Mouse (Mus musculus) heart, embryonic 12.5 days (tissue): ENCODE results near the gene Knop1. TPM values are rescaled to one million over a fixed set of nuclear protein-coding genes. Genes with fewer than 3 reads are reported as not detected.

Source experiments
- ATAC-seq: fragments of 200-750 bp; cut with Nextera tagmentation; 2 replicates; pipeline ENCODE4 v1.8.0; 2017; ENCODE audit warnings: moderate TSS enrichment, moderate library complexity; ENCODE audit not compliant: insufficient number of reproducible peaks, low FRiP score
- H3K27ac ChIP-seq: fragments of 300-500 bp; sonication (generic); 2 replicates; pipeline ENCODE4 v1.5.1; 2016; ENCODE audit warnings: mild to moderate bottlenecking, moderate library complexity; ENCODE audit not compliant: poor library complexity, severe bottlenecking
- H3K27me3 ChIP-seq: fragments of 300-500 bp; sonication (generic); replicated peaks from 2 replicates; pipeline ENCODE4 v1.6.1; 2016; ENCODE audit warnings: mild to moderate bottlenecking, moderate library complexity
- H3K36me3 ChIP-seq: fragments of 300-500 bp; sonication (generic); 2 replicates; pipeline ENCODE4 v1.6.1; 2016; ENCODE audit warnings: mild to moderate bottlenecking, moderate library complexity
- H3K4me1 ChIP-seq: fragments of 300-500 bp; sonication (generic); replicated peaks from 2 replicates; pipeline ENCODE4 v1.6.1; 2016; ENCODE audit warnings: mild to moderate bottlenecking
- H3K4me2 ChIP-seq: fragments of 300-500 bp; sonication (generic); 2 replicates; pipeline ENCODE4 v1.6.1; 2016; ENCODE audit warnings: mild to moderate bottlenecking, moderate library complexity
- H3K4me3 ChIP-seq: fragments of 300-500 bp; sonication (generic); 2 replicates; pipeline ENCODE4 v1.5.1; 2016; ENCODE audit warnings: mild to moderate bottlenecking
- H3K9ac ChIP-seq: fragments of 300-500 bp; sonication (generic); 2 replicates; pipeline ENCODE4 v1.6.1; 2016; ENCODE audit warnings: mild to moderate bottlenecking, moderate library complexity
- H3K9me3 ChIP-seq: fragments of 300-500 bp; sonication (generic); replicated peaks from 2 replicates; pipeline ENCODE4 v1.6.1; 2016; ENCODE audit warnings: mild to moderate bottlenecking, moderate library complexity
- WGBS: fragments of 180-500 bp; shearing (Covaris S2); methylation state at CpG from one replicate; pipeline ENCODE4 v1.1.7; 2016; 5-methylcytosine and 5-hydroxymethylcytosine counted together
- polyA plus RNA-seq: library from polyadenylated mRNA; unstranded; fragments of >200 nt; fragmentation: Nextera tagmentation; extraction: Ambion mirVana; gene quantifications from 2 replicates; pipeline ENCODE4 v1.2.1, GENCODE M21; 2016

The Knop1 gene
- polyA plus RNA-seq, 1 experiment from 2014 or later, result 63.5 TPM

- Histone ChIP-seq H3K4me2 (no peak overlapping the region), H3K36me3 (peaks cover 93% of the 10 kb centered on the region), H3K4me3 (no peak overlapping the region), H3K27ac (no peak overlapping the region), H3K9me3 (no peaks in the 10 kb centered on the region), H3K4me1 (peaks cover 36% of the 10 kb centered on the region), H3K27me3 (no peaks in the 10 kb centered on the region), H3K9ac (no peak overlapping the region)
- no peak for ATAC-seq
- WGBS, result 90% methylated on average over 4 of the region's 4 CpGs
Observed at GRCm38 (mm10) chr7:118846329-118846728, 9.7 kb downstream of the Knop1 start.

GRCm38 (mm10) chr7:118845141-118845540 lies 10.9 kb downstream of the Knop1 start:
- ATAC-seq, result no peak
- H3K4me1 ChIP-seq, result peaks cover 24% of the 10 kb centered on the region
- no peak overlapping the region for H3K4me3 ChIP-seq
- H3K4me2 ChIP-seq, result no peak overlapping the region
- peaks cover 89% of the 10 kb centered on the region for H3K36me3 ChIP-seq
- H3K9me3 ChIP-seq, result no peaks in the 10 kb centered on the region
- H3K27me3 ChIP-seq, result no peaks in the 10 kb centered on the region
- H3K9ac ChIP-seq, result no peak overlapping the region
- no peak overlapping the region for H3K27ac ChIP-seq
- 62% methylated on average over 5 of the region's 5 CpGs for WGBS

DNA sequence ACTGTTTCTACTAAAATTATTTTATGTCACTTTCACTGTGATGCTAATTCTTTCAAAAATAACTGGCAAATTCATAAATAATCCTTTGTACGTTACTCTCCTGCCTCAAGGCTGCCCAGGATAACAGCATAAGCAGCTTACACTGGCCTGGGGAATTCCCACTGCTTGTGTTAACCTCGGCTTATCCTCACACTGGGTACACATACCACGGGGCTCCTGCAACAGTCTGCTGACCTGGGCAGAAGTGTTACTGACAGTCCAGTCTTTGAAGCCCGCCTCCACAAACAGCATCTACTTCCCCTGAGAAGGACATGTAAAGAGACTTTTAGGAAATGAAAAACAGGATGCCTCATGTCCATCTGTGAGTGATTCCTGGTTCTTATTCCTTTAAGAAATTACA lies 13.1 kb downstream of the Knop1 start:
- Histone ChIP-seq H3K4me1 (peaks cover 2% of the 10 kb centered on the region), H3K27me3 (no peaks in the 10 kb centered on the region), H3K4me2 (no peak overlapping the region), H3K4me3 (no peak overlapping the region), H3K9ac (no peak overlapping the region), H3K36me3 (peaks cover 84% of the 10 kb centered on the region), H3K9me3 (no peaks in the 10 kb centered on the region; the same call in 1 of the 2 replicates), H3K27ac (no peak overlapping the region)
- no peak for ATAC-seq
- WGBS, result 74% methylated on average over 4 of the region's 4 CpGs

GRCm38 (mm10) chr7:118841796-118842195 lies 14.3 kb downstream of the Knop1 start:
- Histone ChIP-seq H3K9me3 (no peaks in the 10 kb centered on the region; the same call in 1 of the 2 replicates), H3K27me3 (no peaks in the 10 kb centered on the region), H3K36me3 (peaks cover 84% of the 10 kb centered on the region), H3K4me1 (no peaks in the 10 kb centered on the region), H3K27ac (no peak overlapping the region), H3K9ac (no peak overlapping the region), H3K4me2 (no peak overlapping the region), H3K4me3 (no peak overlapping the region)
- 53% methylated on average over 1 of the region's 1 CpGs for WGBS
- no peak for ATAC-seq

DNA sequence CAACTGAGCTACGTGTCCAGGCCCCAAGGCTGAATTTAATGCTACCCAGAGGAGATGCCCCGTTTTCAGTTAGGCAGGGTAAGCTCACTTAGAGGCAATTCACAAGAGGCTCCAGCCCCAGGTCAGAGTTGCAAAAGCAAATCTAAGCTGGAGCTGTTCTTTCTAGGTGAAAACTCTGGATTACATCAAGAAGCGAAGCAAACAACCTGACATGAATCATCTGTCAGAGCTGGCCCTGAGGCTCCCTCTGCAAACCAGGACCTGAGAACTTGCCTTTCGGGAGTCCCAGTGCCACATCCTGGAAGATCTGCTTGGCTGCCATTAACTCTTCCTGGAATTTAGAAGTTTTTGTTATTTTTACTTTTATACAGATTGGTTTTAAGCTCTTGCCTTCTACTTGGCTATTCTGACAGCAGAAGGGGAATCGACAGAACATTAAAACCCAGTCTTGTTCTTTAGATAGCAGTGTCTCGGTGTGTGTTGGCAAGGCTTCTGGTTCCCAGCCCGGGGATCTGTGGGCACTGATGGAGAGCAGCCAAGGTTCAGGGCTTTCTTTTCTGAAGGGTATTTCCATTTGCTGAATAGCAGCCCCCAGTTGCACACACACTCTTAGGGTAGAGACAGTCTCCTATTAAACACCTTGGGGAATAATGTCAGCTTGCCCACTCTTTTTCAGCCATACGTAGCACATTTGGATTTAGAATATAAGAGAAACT lies 14.9 kb downstream of the Knop1 start:
- 68% methylated on average over 8 of the region's 8 CpGs for WGBS
- no peaks in the 10 kb centered on the region; the same call in 1 of the 2 replicates for H3K9me3 ChIP-seq
- peaks cover 84% of the 10 kb centered on the region for H3K36me3 ChIP-seq
- no peak overlapping the region for H3K4me3 ChIP-seq
- H3K4me2 ChIP-seq, result no peak overlapping the region
- H3K27me3 ChIP-seq, result no peaks in the 10 kb centered on the region
- no peaks in the 10 kb centered on the region for H3K4me1 ChIP-seq
- no peak for ATAC-seq
- peak overlapping the region; percentile 7; the same call in 1 of the 2 replicates for H3K27ac ChIP-seq
- H3K9ac ChIP-seq, result no peak overlapping the region

DNA sequence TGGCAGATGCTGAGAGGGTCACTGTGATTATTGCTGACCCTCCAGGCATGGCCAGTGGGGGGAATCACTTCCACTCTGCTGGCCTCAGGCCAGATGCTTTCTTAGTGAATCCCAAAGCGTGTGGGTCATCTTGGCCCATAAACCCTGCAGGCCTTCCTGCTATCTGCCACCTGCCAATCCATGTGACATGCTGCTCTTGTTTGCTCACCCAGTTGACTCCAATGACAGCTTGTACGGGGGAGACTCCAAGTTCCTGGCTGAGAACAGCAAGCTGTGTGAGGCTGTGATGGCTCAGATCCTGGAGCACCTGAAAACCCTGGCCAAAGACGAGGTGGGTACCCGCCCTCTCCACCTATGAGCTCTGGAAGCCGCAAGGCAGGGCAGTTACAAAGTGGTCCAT lies 18.2 kb downstream of the Knop1 start:
- Histone ChIP-seq H3K4me3 (no peak overlapping the region), H3K4me1 (no peaks in the 10 kb centered on the region), H3K36me3 (peaks cover 83% of the 10 kb centered on the region), H3K9ac (no peak overlapping the region), H3K9me3 (no peaks in the 10 kb centered on the region; the same call in 1 of the 2 replicates), H3K27me3 (no peaks in the 10 kb centered on the region), H3K4me2 (no peak overlapping the region), H3K27ac (no peak overlapping the region)
- ATAC-seq, result no peak
- whole genome bisulfite sequencing, result 75% methylated on average over 5 of the region's 5 CpGs

- no peaks in the 10 kb centered on the region for H3K27me3 ChIP-seq
- peaks cover 39% of the 10 kb centered on the region for H3K36me3 ChIP-seq
- no peak overlapping the region for H3K4me2 ChIP-seq
- WGBS, result 67% methylated on average over 5 of the region's 5 CpGs
- no peaks in the 10 kb centered on the region for H3K4me1 ChIP-seq
- no peak overlapping the region for H3K9ac ChIP-seq
- H3K4me3 ChIP-seq, result no peak overlapping the region
- no peaks in the 10 kb centered on the region for H3K9me3 ChIP-seq
- H3K27ac ChIP-seq, result no peak overlapping the region
- ATAC-seq, result 0 out of 2 replicates have a peak, but pooled peaks have one; percentile 48
Observed at GRCm38 (mm10) chr7:118827975-118828416, 28.1 kb downstream of the Knop1 start.

- WGBS, result 72% methylated on average over 7 of the region's 7 CpGs
- no peak for ATAC-seq
Observed at GRCm38 (mm10) chr7:118824451-118824850, 31.6 kb downstream of the Knop1 start.

DNA sequence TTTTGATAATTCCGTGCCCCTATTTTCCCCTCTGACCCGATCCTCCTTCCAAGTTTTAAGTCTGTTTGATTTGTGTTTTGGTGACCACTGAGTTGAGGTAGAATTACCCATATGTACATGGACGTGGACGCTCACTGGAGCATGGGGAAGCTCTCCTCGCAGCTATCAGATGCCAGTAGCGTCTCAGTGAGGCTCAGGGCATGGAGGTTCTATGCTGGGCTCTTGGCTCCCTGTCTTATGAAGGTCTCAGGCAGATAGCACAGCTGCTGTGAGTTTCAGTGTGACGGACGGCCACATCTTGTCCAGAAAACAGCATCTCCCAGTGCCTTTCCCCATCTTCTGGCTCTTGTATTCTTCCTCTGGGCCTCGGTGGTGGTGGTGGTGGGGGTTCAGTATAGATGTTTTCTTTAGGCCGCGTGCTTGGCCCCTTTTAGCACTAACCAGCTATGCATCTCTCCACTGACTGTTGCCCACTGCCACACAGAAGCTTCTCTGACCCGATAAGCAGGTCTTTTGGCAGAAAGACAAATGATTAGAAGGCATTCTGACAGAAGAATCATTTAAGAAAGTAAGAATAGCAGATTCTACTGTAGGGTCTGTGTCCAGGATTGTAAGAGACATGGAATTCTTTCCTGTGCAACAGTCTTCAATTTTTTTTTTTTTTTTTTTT lies 34.0 kb downstream of the Knop1 start:
- Histone ChIP-seq H3K9me3 (no peaks in the 10 kb centered on the region), H3K9ac (no peak overlapping the region), H3K27ac (no peak overlapping the region), H3K4me2 (no peak overlapping the region), H3K4me3 (no peak overlapping the region), H3K27me3 (no peaks in the 10 kb centered on the region), H3K4me1 (peaks cover 9% of the 10 kb centered on the region), H3K36me3 (peaks cover 38% of the 10 kb centered on the region)
- ATAC-seq, result no peak
- WGBS, result 81% methylated on average over 12 of the region's 12 CpGs

More at GRCm38 (mm10) chr7:118824451-118824850, 31.6 kb downstream of the Knop1 start:
- no peaks in the 10 kb centered on the region for H3K9me3 ChIP-seq
- H3K27ac ChIP-seq, result no peak overlapping the region
- peaks cover 9% of the 10 kb centered on the region for H3K4me1 ChIP-seq
- no peak overlapping the region for H3K4me2 ChIP-seq
- peaks cover 28% of the 10 kb centered on the region for H3K36me3 ChIP-seq
- H3K4me3 ChIP-seq, result no peak overlapping the region
- H3K27me3 ChIP-seq, result no peaks in the 10 kb centered on the region
- H3K9ac ChIP-seq, result no peak overlapping the region

DNA sequence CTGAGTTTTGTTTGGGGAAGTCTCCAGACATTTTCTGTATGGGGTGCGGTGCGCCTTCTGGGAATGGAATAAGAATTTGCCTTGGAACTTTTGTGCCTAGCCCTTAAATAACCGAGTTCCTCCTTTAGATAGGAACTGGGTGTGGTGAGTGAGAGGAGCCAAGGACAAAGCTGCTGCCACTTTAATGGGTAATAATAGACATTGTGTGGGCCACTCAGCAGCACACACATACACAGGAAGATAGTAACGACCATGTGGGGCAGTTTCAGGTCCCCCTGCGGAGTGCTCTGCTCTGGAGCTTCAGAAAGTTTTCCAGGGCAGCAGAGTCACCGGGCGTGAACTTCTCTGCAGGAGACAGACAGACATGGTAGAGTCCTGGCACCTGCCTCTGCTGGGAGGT lies 34.7 kb downstream of the Knop1 start:
- Histone ChIP-seq H3K27me3 (no peaks in the 10 kb centered on the region), H3K4me1 (peaks cover 9% of the 10 kb centered on the region), H3K4me3 (no peak overlapping the region), H3K4me2 (no peak overlapping the region), H3K27ac (no peak overlapping the region), H3K36me3 (peaks cover 38% of the 10 kb centered on the region), H3K9ac (0 out of 2 replicates have a peak overlapping the region, but pooled peaks have one; percentile 15), H3K9me3 (no peaks in the 10 kb centered on the region)
- WGBS, result 56% methylated on average over 7 of the region's 7 CpGs
- ATAC-seq, result no peak

GRCm38 (mm10) chr7:118819666-118820065 lies 36.4 kb downstream of the Knop1 start:
- 77% methylated on average over 1 of the region's 1 CpGs for WGBS
- Histone ChIP-seq H3K4me2 (no peak overlapping the region), H3K36me3 (peaks cover 45% of the 10 kb centered on the region), H3K27ac (no peak overlapping the region), H3K4me3 (no peak overlapping the region), H3K27me3 (no peaks in the 10 kb centered on the region), H3K4me1 (peaks cover 9% of the 10 kb centered on the region), H3K9ac (no peak overlapping the region), H3K9me3 (no peaks in the 10 kb centered on the region)
- ATAC-seq, result no peak
